Mouse (Mus musculus) erythroblast, embryonic 14.5 days (primary cell): Measurements from ENCODE around the gene Trappc6a.

Source experiments
- GATA1 ChIP-seq: IDR thresholded peaks from 2 replicates; pipeline ENCODE4 v1.6.1; 2012; ENCODE audit warnings: low read length, inconsistent platforms, mixed read lengths
- TAL1 ChIP-seq: IDR thresholded peaks from 3 replicates; pipeline ENCODE4 v1.6.1; 2012; ENCODE audit warnings: low read length, inconsistent platforms, mixed read lengths

DNA sequence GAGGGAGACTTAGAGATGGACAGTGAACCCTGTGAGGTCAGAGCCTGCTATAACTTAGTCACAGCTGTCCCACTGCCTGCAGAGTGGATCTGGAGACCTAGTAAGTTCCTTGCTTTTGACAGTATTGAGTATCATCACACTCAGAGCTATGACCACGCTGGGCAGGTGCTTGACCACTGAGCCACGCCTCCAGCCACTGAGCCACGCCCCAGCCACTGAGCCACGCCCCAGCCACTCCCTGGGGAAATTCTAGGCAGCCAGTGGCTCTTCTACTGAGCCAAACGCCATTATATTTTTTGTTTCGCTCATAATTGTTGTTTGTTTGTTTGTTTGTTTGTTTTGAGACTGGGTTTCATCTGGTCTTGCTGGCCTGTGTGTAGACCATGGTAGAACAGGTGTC is 40.6 kb upstream of the Trappc6a start:
- no peak for TF ChIP-seq TAL1
- TF ChIP-seq GATA1: no peak
